Comparison of ENCODE assay signal across 25 mouse cellular contexts in genomic region chr10:14027751-14028150, GRCm38 (mm10).
"Had no signal": no experiment of that assay in that cellular context is flagged by ENCODE, and none has a peak within 500 bp of the region (broad histone marks: within the 10 kb centered on the region; RNA-seq: fewer than 3 reads in every experiment).

No protein-coding gene starts in this region.

- DNase-seq: forebrain, postnatal 0 days; gastrocnemius, postnatal 10 days; gastrocnemius, postnatal 25 days; heart, adult 18-20 months; heart, postnatal 14 days; heart, postnatal 36 days; kidney, adult 11 months; kidney, adult 2 months; kidney, adult 9 months; kidney, postnatal 14 days; kidney, postnatal 36 days; layer of hippocampus, adult 9-11 months; layer of hippocampus, postnatal 36 days; left cerebral cortex, postnatal 4 days had no signal

- H3K4me3 ChIP-seq: hindbrain, embryonic 13.5 days; hindbrain, embryonic 15.5 days; kidney, embryonic 15.5 days; limb, embryonic 13.5 days; limb, embryonic 15.5 days; liver, embryonic 12.5 days had no signal

- H3K9ac ChIP-seq: forebrain, postnatal 0 days; hindbrain, embryonic 13.5 days; hindbrain, embryonic 15.5 days; kidney, embryonic 15.5 days; limb, embryonic 13.5 days; limb, embryonic 15.5 days; liver, embryonic 12.5 days; liver, embryonic 14.5 days had no signal

- H3K36me3 ChIP-seq: hindbrain, embryonic 13.5 days; hindbrain, embryonic 15.5 days; kidney, embryonic 15.5 days; limb, embryonic 13.5 days; limb, embryonic 15.5 days; liver, embryonic 12.5 days had no signal

- H3K27me3 ChIP-seq: hindbrain, embryonic 13.5 days; hindbrain, embryonic 15.5 days; kidney, embryonic 15.5 days; limb, embryonic 15.5 days; liver, embryonic 12.5 days had no signal

- H3K9me3 ChIP-seq: hindbrain, embryonic 13.5 days; hindbrain, embryonic 15.5 days; kidney, embryonic 15.5 days; limb, embryonic 13.5 days; limb, embryonic 15.5 days; liver, embryonic 12.5 days had no signal

- H3K4me1 ChIP-seq: hindbrain, embryonic 13.5 days; hindbrain, embryonic 15.5 days; limb, embryonic 13.5 days; limb, embryonic 15.5 days; liver, embryonic 12.5 days had no signal

- H3K27ac ChIP-seq: hindbrain, embryonic 13.5 days; hindbrain, embryonic 15.5 days; hindbrain, postnatal 0 days; kidney, embryonic 15.5 days; kidney, postnatal 0 days; limb, embryonic 13.5 days; limb, embryonic 15.5 days; liver, embryonic 12.5 days; liver, embryonic 14.5 days had no signal

- ATAC-seq: forebrain, postnatal 0 days; hindbrain, postnatal 0 days; intestine, embryonic 16.5 days; liver, embryonic 12.5 days had no signal

- H3K4me2 ChIP-seq: heart, embryonic 11.5 days; hindbrain, embryonic 13.5 days; hindbrain, embryonic 15.5 days; kidney, embryonic 15.5 days; limb, embryonic 13.5 days; limb, embryonic 15.5 days; liver, embryonic 12.5 days had no signal
